9 mouse cellular contexts compared by ENCODE assay signal in genomic region chr15:4085600-4086384, GRCm38 (mm10). TPM values are rescaled to one million over a fixed set of nuclear protein-coding genes. Genes with fewer than 3 reads are reported as not detected.
DNase-seq lines count a peak whose midpoint lies in the region; ATAC-seq and TF ChIP-seq lines count a peak whose summit lies in the region.
"Had no signal": no experiment of that assay in that cellular context is flagged by ENCODE, and none has a peak within 500 bp of the region (broad histone marks: within the 10 kb centered on the region; RNA-seq: fewer than 3 reads in every experiment).

No protein-coding gene starts in this region.

- no peaks in the 10 kb centered on the region for H3K36me3 ChIP-seq in kidney, adult 2 months (ENCODE audit: control insufficient read depth, insufficient read depth, low read length)
- no peaks in the 10 kb centered on the region for H3K36me3 ChIP-seq in heart, embryonic 11.5 days (ENCODE audit: control insufficient read depth, insufficient read depth, low read length)

- peak; percentile 86 for ATAC-seq in CD4-positive, CD25-positive, alpha-beta regulatory T cell, adult 4 months
- ATAC-seq in heart, embryonic 11.5 days (replicated peaks; ENCODE audit: insufficient number of reproducible peaks, low FRiP score, low TSS enrichment), result no peak

- 62% methylated on average over 10 of the region's 10 CpGs for WGBS in kidney, adult 2 months
- WGBS in olfactory bulb, adult 2 months, result 62% methylated on average over 10 of the region's 10 CpGs
- 81% methylated on average over 10 of the region's 10 CpGs for WGBS in heart, embryonic 11.5 days (ENCODE audit: insufficient replicate concordance)

- no peak overlapping the region for H3K9ac ChIP-seq in heart, embryonic 11.5 days (ENCODE audit: low read depth, low read length)
- H3K9ac ChIP-seq: limb, embryonic 15.5 days had no signal

- H3K9me3 ChIP-seq in heart, embryonic 11.5 days (replicated peaks; ENCODE audit: control insufficient read depth, low read length), result no peaks in the 10 kb centered on the region
- H3K9me3 ChIP-seq: limb, embryonic 15.5 days had no signal

- H3K4me2 ChIP-seq in heart, embryonic 11.5 days, result no peak overlapping the region
- H3K4me2 ChIP-seq: limb, embryonic 15.5 days had no signal

- TF ChIP-seq POLR2A in kidney, adult 2 months (IDR thresholded peaks at IDR 0.05; ENCODE audit: low read depth, low read length), result no peak
- no peak for TF ChIP-seq POLR2A in brain, embryonic 14.5 days (IDR thresholded peaks at IDR 0.05; ENCODE audit: borderline replicate concordance, extremely low read depth, insufficient read depth, insufficient read length, poor library complexity, severe bottlenecking)
- no peak for TF ChIP-seq POLR2A in olfactory bulb, adult 2 months (IDR thresholded peaks at IDR 0.05; ENCODE audit: insufficient read depth, low read depth, low read length)

- no peaks in the 10 kb centered on the region for H3K4me1 ChIP-seq in kidney, adult 2 months (ENCODE audit: control insufficient read depth, insufficient read depth, low read length)
- peaks cover 5% of the 10 kb centered on the region for H3K4me1 ChIP-seq in olfactory bulb, adult 2 months (ENCODE audit: control insufficient read depth, insufficient read depth, low read length)
- H3K4me1 ChIP-seq in heart, embryonic 11.5 days (ENCODE audit: control insufficient read depth, insufficient read depth, low read length), result no peaks in the 10 kb centered on the region
- H3K4me1 ChIP-seq: limb, embryonic 15.5 days had no signal

- H3K4me3 ChIP-seq in kidney, adult 2 months (ENCODE audit: insufficient read depth, low read depth, low read length), result no peak overlapping the region
- H3K4me3 ChIP-seq in olfactory bulb, adult 2 months (ENCODE audit: insufficient read depth, low read depth, low read length), result no peak overlapping the region
- no peak overlapping the region for H3K4me3 ChIP-seq in heart, embryonic 11.5 days (ENCODE audit: low read depth, low read length)
- H3K4me3 ChIP-seq: heart, adult 2 months; limb, embryonic 15.5 days had no signal

- no peaks in the 10 kb centered on the region for H3K27me3 ChIP-seq in kidney, adult 2 months (replicated peaks; ENCODE audit: control insufficient read depth, insufficient read depth, low read length)
- no peaks in the 10 kb centered on the region for H3K27me3 ChIP-seq in heart, embryonic 11.5 days (ENCODE audit: control insufficient read depth, insufficient read depth, low read length)
- H3K27me3 ChIP-seq: limb, embryonic 15.5 days had no signal

- peak; percentile 31 for DNase-seq in kidney, adult 2 months
- no peak for DNase-seq in kidney, adult 11 months
- peak; percentile 49 for DNase-seq in brain, embryonic 14.5 days (ENCODE audit: low read depth)
- DNase-seq in embryo, embryonic 9.5 days (ENCODE audit: extremely low spot score), result no peak
- DNase-seq: heart, adult 2 months had no signal

- TF ChIP-seq CTCF in kidney, adult 2 months (conservative IDR thresholded peaks at IDR 0.05; ENCODE audit: insufficient read depth, insufficient read length, low read depth, low read length), result no peak
- TF ChIP-seq CTCF in brain, embryonic 14.5 days (IDR thresholded peaks at IDR 0.05; ENCODE audit: borderline replicate concordance, extremely low read depth, insufficient read depth, insufficient read length), result no peak
- no peak for TF ChIP-seq CTCF in olfactory bulb, adult 2 months (IDR thresholded peaks at IDR 0.05; ENCODE audit: insufficient read depth, low read depth, low read length)

- H3K27ac ChIP-seq in kidney, adult 2 months (ENCODE audit: insufficient read depth, low read depth, low read length), result no peak overlapping the region
- H3K27ac ChIP-seq in olfactory bulb, adult 2 months (ENCODE audit: insufficient read depth, low read depth, low read length), result peak overlapping the region; percentile 31; the same call in 1 of the 2 replicates
- no peak overlapping the region for H3K27ac ChIP-seq in heart, embryonic 11.5 days (ENCODE audit: low read depth, low read length)
- H3K27ac ChIP-seq: heart, adult 2 months; limb, embryonic 15.5 days had no signal

RNA-seq across cellular contexts. Expression of gene Oxct1, which starts 59.6 kb away (rescaled TPM):
- polyA plus RNA-seq in kidney, adult 2 months (2012; rRNA removed), result 401 and 425 TPM in 2 replicates
- 10 to 100 TPM; 46.6 to 74.0 TPM for polyA plus RNA-seq in CD4-positive, CD25-positive, alpha-beta regulatory T cell, adult 4 months (2017; shearing (Covaris generic))
- polyA plus RNA-seq in brain, embryonic 14.5 days (2012; rRNA removed), result 68.2 and 92.5 TPM in 2 replicates
- 209 TPM in 1 of 2 replicates, not detected in the other for polyA plus RNA-seq in olfactory bulb, adult 2 months (2012; ENCODE audit: insufficient read depth, insufficient read length, low replicate concordance, missing spikeins)
- 272 and 282 TPM in 2 replicates for polyA plus RNA-seq in heart, embryonic 11.5 days (2014; fragmentation: Nextera tagmentation; extraction: Ambion mirVana)

Comparison
In these comparisons a context has a peak if more than half of its experiments do, and no peak if none do; other contexts are left out.
1. DNase-seq: peak in kidney, adult 2 months (single experiment) and brain, embryonic 14.5 days (single experiment); none in kidney, adult 11 months (single experiment) and embryo, embryonic 9.5 days (single experiment).